Mouse (Mus musculus) frontal cortex, postnatal 10 days (tissue): ENCODE results near the gene Zbtb9.

Source experiments
- DNase-seq, 2 experiments: peaks; one replicate each; pipeline ENCODE4 v3.0.0; 2022; ENCODE audit warnings: low spot score in 2 of 2, mixed read lengths in 1 of 2

The Zbtb9 gene

GRCm38 (mm10) chr17:27011998-27012672 is 39.2 kb downstream of the Zbtb9 start:
- DNase-seq = peak in 1 of 2 experiments; percentile 58

GRCm38 (mm10) chr17:27012909-27013308 is 39.9 kb downstream of the Zbtb9 start:
- peak in 1 of 2 experiments; percentile 47 for DNase-seq

GRCm38 (mm10) chr17:27017564-27018499 is 44.9 kb downstream of the Zbtb9 start:
- DNase-seq = peak; percentile 77 to 78

- DNase-seq = peak in 1 of 2 experiments; percentile 63
Observed at GRCm38 (mm10) chr17:27018555-27019196, 45.7 kb downstream of the Zbtb9 start.

GRCm38 (mm10) chr17:27021076-27021475 is 48.1 kb downstream of the Zbtb9 start:
- DNase-seq = no peak

- no peak for DNase-seq
Observed at GRCm38 (mm10) chr17:27021736-27022135, 48.8 kb downstream of the Zbtb9 start.

- no peak for DNase-seq
Observed at GRCm38 (mm10) chr17:27023342-27023741, 50.4 kb downstream of the Zbtb9 start.

- no peak for DNase-seq
Observed at GRCm38 (mm10) chr17:27025326-27025902, 52.4 kb downstream of the Zbtb9 start.

GRCm38 (mm10) chr17:27025951-27026350 is 53.0 kb downstream of the Zbtb9 start:
- DNase-seq = no peak

- peak in 1 of 2 experiments; percentile 53 for DNase-seq
Observed at GRCm38 (mm10) chr17:27027460-27028283, 54.7 kb downstream of the Zbtb9 start.

GRCm38 (mm10) chr17:27028284-27028795 is 55.4 kb downstream of the Zbtb9 start:
- peak; percentile 80 to 88 for DNase-seq

GRCm38 (mm10) chr17:27028909-27029308 is 55.9 kb downstream of the Zbtb9 start, which contains the start of gene Bak1:
Gene Bak1, minus strand, starts transcription at chr17:27029009.
- no peak for DNase-seq

- no peak for DNase-seq
Observed at GRCm38 (mm10) chr17:27029431-27029830, 56.5 kb downstream of the Zbtb9 start.

- no peak for DNase-seq
Observed at GRCm38 (mm10) chr17:27030896-27031295, 57.9 kb downstream of the Zbtb9 start.

GRCm38 (mm10) chr17:27032328-27032727 is 59.4 kb downstream of the Zbtb9 start:
- no peak for DNase-seq

GRCm38 (mm10) chr17:27032869-27033268 is 59.9 kb downstream of the Zbtb9 start:
- peak; percentile 44 to 68 for DNase-seq

GRCm38 (mm10) chr17:27036465-27036864 is 63.5 kb downstream of the Zbtb9 start:
- no peak for DNase-seq

- DNase-seq = no peak
Observed at GRCm38 (mm10) chr17:27038335-27039050, 65.5 kb downstream of the Zbtb9 start.

- no peak for DNase-seq
Observed at GRCm38 (mm10) chr17:27039432-27040102, 66.6 kb downstream of the Zbtb9 start.
